Mouse (Mus musculus): ENCODE data around the gene Cyp4f13. TPM values are rescaled to one million over a fixed set of nuclear protein-coding genes. Genes with fewer than 3 reads are reported as not detected.
A peak's percentile ranks its signal among the peaks of the same experiment; 100 is the strongest.

Gene Cyp4f13
- polyA plus RNA-seq (2015; fragmentation: Nextera tagmentation; extraction: Ambion mirVana): 10.8 and 13.3 TPM in 2 replicates

DNA sequence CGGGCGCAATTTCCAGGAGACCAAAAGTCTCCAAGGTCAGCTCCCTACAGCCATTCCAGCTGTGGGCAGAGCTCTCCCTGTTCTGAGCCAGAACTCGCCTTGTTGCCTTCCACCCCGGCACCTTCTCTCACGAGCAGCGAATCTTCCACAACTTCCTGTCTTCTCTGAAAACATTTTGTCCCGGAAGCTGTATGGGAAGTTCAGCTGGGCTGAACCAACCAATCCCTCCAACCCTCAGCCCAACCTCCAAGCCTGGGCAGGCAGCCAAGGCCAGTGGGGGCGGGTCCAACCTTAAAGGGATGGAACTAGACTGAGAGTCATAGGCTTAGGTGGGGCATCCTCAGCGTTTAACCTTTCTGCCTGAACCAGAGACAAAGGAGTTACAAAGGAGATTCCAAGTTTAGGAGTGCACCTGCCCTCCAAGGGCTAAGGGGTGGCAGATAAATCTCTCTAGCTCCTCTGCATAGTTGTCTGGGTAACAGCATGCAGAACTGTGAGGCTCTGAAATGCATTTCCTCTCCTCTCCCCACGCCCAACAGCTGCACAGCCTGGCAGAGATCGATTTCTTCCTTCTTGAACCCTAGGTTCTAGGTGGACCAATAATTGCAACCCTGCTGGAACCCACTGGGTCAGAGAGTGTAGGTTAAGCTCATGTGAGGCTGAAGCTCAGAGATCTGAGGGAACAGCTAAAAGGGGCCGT is at the start of gene Cyp4f13:
Gene Cyp4f13, minus strand, starts transcription at position 188 of the 700 bp plus-strand sequence.
- peak; percentile 99 for ATAC-seq (replicated peaks; ENCODE audit: low FRiP score)
- H3K4me3 ChIP-seq (replicated peaks): peak within 1 kb of the TSS; percentile 66
- peak within 1 kb of the TSS; percentile 84 for H3K27ac ChIP-seq
- WGBS: 22% methylated on average over 12 of the region's 12 CpGs
- H3K9ac ChIP-seq: peak within 1 kb of the TSS; percentile 58
- H3K9me3 ChIP-seq (replicated peaks): no peaks in the 10 kb centered on the region
- H3K36me3 ChIP-seq: no peaks in the 10 kb centered on the region
- peak within 1 kb of the TSS; percentile 81 for H3K4me2 ChIP-seq
- no peaks in the 10 kb centered on the region for H3K27me3 ChIP-seq
- peaks cover 15% of the 10 kb centered on the region for H3K4me1 ChIP-seq

- H3K27me3 ChIP-seq: no peaks in the 10 kb centered on the region
- ATAC-seq (replicated peaks; ENCODE audit: low FRiP score): peak; percentile 97
- H3K4me3 ChIP-seq (replicated peaks): peak within 1 kb of the TSS; percentile 83
- 2% methylated on average over 21 of the region's 21 CpGs for WGBS
- peaks cover 9% of the 10 kb centered on the region for H3K4me1 ChIP-seq
- H3K4me2 ChIP-seq: peak within 1 kb of the TSS; percentile 77
- no peaks in the 10 kb centered on the region for H3K9me3 ChIP-seq (replicated peaks)
- peak within 1 kb of the TSS; percentile 63 for H3K9ac ChIP-seq
- H3K27ac ChIP-seq: peak within 1 kb of the TSS; percentile 74
- peaks cover 26% of the 10 kb centered on the region for H3K36me3 ChIP-seq
Measured at GRCm38 (mm10) chr17:32992699-32993474, 45.7 kb upstream of the Cyp4f13 start, which contains the start of gene Zfp952. Gene Zfp952, plus strand, starts transcription at chr17:32993129.

DNA sequence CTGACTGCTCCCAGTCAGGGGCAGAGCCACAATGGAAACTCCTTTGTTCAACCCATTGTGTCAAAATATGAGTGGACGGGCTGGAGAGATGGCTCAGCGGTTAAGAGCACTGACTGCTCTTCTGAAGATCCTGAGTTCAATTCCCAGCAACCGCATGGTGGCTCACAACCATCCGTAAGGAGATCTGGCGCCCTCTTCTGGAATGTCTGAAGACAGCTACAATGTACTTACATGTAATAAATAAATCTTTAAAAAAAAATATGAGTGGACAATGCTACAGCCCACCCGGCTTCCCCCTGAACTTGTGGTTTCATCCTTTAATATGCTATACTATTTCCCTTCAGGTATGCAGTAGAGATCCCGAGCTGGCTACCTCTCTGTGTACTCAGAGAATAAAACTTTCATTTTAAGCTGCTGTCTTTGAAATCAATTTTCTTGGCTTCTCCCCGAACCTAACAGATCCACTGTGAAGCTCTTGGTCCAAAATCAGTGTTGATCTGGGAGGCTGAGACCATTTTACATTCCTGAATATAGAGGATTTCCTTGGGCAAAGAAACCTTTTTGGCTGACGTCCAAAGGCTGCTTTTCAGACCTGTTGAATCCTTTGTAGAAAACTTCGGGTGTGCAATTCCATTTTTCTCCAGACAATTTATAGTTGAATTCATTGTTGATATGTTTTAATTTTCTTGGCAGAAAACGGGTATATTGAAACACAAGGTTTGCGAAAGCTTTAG is 44.9 kb upstream of the Cyp4f13 start:
- Histone ChIP-seq H3K4me1 (peaks cover 9% of the 10 kb centered on the region), H3K36me3 (peaks cover 26% of the 10 kb centered on the region), H3K4me2 (peak overlapping the region; percentile 77), H3K9me3 (replicated peaks) (no peaks in the 10 kb centered on the region), H3K9ac (no peak overlapping the region), H3K27ac (no peak overlapping the region), H3K4me3 (replicated peaks) (peak overlapping the region; percentile 83), H3K27me3 (no peaks in the 10 kb centered on the region)
- WGBS: 70% methylated on average over 12 of the region's 12 CpGs
- no peak for ATAC-seq (replicated peaks; ENCODE audit: low FRiP score)

GRCm38 (mm10) chr17:32986301-32986700 is 39.1 kb upstream of the Cyp4f13 start:
- peaks cover 4% of the 10 kb centered on the region; the same call in 1 of the 2 replicates for H3K36me3 ChIP-seq
- no peak for ATAC-seq (replicated peaks; ENCODE audit: low FRiP score)
- no peak overlapping the region for H3K27ac ChIP-seq
- H3K4me1 ChIP-seq: no peaks in the 10 kb centered on the region
- H3K4me2 ChIP-seq: no peak overlapping the region
- H3K9ac ChIP-seq: no peak overlapping the region
- no peaks in the 10 kb centered on the region for H3K27me3 ChIP-seq
- no peaks in the 10 kb centered on the region; the same call in 1 of the 2 replicates for H3K9me3 ChIP-seq (replicated peaks)
- WGBS: 80% methylated on average over 4 of the region's 4 CpGs
- no peak overlapping the region for H3K4me3 ChIP-seq (replicated peaks)

DNA sequence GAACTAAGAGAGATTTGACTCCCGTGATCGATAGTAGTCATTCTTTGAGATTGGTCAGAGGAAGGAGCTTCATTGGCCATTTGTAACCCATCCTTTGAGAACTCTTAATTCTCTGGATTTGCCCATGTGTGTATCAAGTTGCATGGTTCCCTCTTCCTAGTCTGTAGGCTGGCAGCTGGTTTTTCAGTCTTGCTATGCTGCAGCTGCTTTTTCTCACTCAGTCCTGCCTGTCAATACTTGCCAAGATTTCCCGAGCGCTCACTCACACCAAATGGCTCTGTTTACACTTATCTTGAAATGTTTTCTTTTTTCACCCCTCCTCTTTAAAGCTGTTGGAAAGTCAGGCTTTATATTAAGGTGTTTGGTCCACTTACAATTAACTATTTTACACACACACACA is 34.2 kb upstream of the Cyp4f13 start:
- H3K9me3 ChIP-seq (replicated peaks): no peaks in the 10 kb centered on the region; the same call in 1 of the 2 replicates
- H3K9ac ChIP-seq: no peak overlapping the region
- peaks cover 46% of the 10 kb centered on the region for H3K36me3 ChIP-seq
- H3K4me3 ChIP-seq (replicated peaks): no peak overlapping the region
- H3K4me1 ChIP-seq: no peaks in the 10 kb centered on the region
- ATAC-seq (replicated peaks; ENCODE audit: low FRiP score): no peak
- WGBS: 80% methylated on average over 4 of the region's 4 CpGs
- H3K4me2 ChIP-seq: no peak overlapping the region
- H3K27ac ChIP-seq: no peak overlapping the region
- no peaks in the 10 kb centered on the region for H3K27me3 ChIP-seq

- peak; percentile 99 for ATAC-seq (replicated peaks; ENCODE audit: low FRiP score)
Measured at GRCm38 (mm10) chr17:32965623-32966290, 18.6 kb upstream of the Cyp4f13 start, which contains the start of gene Zfp472. Gene Zfp472, plus strand, starts transcription at chr17:32965814.

DNA sequence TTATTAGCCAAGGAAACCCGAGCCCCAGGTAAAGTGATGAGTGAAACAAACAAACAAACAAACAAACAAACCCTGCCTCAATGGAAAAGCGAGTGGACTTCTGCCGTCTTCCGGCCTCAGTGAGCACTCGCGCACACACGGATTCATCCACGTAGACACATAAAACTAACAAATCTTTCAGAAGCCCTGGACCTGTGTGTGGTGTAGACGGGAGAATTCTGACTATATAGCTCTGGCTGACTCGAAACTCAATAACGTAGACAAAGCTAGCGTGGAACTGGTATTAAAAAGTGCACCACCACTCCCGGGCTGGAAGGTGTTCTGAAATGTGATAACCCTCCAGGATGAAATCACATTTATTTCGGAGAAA is 18.0 kb upstream of the Cyp4f13 start:
- Histone ChIP-seq H3K4me3 (replicated peaks) (peak overlapping the region; percentile 89), H3K4me1 (peaks cover 16% of the 10 kb centered on the region), H3K27ac (peak overlapping the region; percentile 96), H3K36me3 (no peaks in the 10 kb centered on the region), H3K9me3 (replicated peaks) (no peaks in the 10 kb centered on the region), H3K4me2 (peak overlapping the region; percentile 81), H3K9ac (peak overlapping the region; percentile 62), H3K27me3 (no peaks in the 10 kb centered on the region)
- under 1% methylated on average over 14 of the region's 14 CpGs for WGBS
- ATAC-seq (replicated peaks; ENCODE audit: low FRiP score): peak; percentile 55

More at GRCm38 (mm10) chr17:32965623-32966290, 18.6 kb upstream of the Cyp4f13 start, which contains the start of gene Zfp472:
- WGBS: under 1% methylated on average over 33 of the region's 33 CpGs
- no peaks in the 10 kb centered on the region for H3K9me3 ChIP-seq (replicated peaks)
- peak within 1 kb of the TSS; percentile 96 for H3K27ac ChIP-seq
- H3K4me2 ChIP-seq: peak within 1 kb of the TSS; percentile 81
- H3K9ac ChIP-seq: peak within 1 kb of the TSS; percentile 75
- no peaks in the 10 kb centered on the region for H3K27me3 ChIP-seq
- no peaks in the 10 kb centered on the region for H3K36me3 ChIP-seq
- H3K4me3 ChIP-seq (replicated peaks): peak within 1 kb of the TSS; percentile 89
- H3K4me1 ChIP-seq: peaks cover 16% of the 10 kb centered on the region

DNA sequence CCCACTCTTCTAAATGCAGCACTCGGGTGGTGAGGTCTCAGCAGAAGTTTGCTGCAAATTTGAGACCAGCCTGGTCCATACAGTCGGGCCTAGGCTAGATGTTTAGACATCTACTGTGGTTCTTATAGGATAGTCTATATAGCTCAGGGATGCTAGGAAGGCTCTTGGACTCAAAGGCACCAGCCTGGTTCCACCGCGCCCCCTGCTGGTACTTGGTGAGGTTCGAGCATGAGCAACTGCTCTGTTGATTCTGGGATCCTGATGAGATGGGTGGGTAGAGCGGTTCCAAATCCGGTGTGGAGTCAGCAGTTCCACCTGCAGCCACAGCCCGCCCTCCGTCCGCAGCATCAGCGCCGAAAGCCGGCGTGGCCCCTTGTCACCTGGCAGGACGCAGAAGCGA is 4.2 kb upstream of the Cyp4f13 start:
- no peak overlapping the region for H3K9ac ChIP-seq
- H3K27ac ChIP-seq: no peak overlapping the region
- no peak for ATAC-seq (replicated peaks; ENCODE audit: low FRiP score)
- H3K4me1 ChIP-seq: peaks cover 12% of the 10 kb centered on the region
- H3K36me3 ChIP-seq: no peaks in the 10 kb centered on the region
- 30% methylated on average over 16 of the region's 16 CpGs for WGBS
- no peaks in the 10 kb centered on the region for H3K27me3 ChIP-seq
- H3K4me2 ChIP-seq: 0 out of 2 replicates have a peak overlapping the region, but pooled peaks have one; percentile 19
- no peak overlapping the region for H3K4me3 ChIP-seq (replicated peaks)
- no peaks in the 10 kb centered on the region for H3K9me3 ChIP-seq (replicated peaks)

- Histone ChIP-seq H3K9me3 (replicated peaks) (no peaks in the 10 kb centered on the region), H3K9ac (no peak overlapping the region), H3K4me3 (replicated peaks) (no peak overlapping the region), H3K27ac (no peak overlapping the region), H3K27me3 (no peaks in the 10 kb centered on the region), H3K4me1 (peaks cover 15% of the 10 kb centered on the region), H3K4me2 (no peak overlapping the region), H3K36me3 (no peaks in the 10 kb centered on the region)
- no peak for ATAC-seq (replicated peaks; ENCODE audit: low FRiP score)
- 81% methylated on average over 11 of the region's 11 CpGs for WGBS
Measured at GRCm38 (mm10) chr17:32951006-32951405, 3.8 kb upstream of the Cyp4f13 start.

GRCm38 (mm10) chr17:32950136-32950535 is 2.9 kb upstream of the Cyp4f13 start:
- H3K36me3 ChIP-seq: no peaks in the 10 kb centered on the region
- ATAC-seq (replicated peaks; ENCODE audit: low FRiP score): no peak
- H3K9ac ChIP-seq: no peak overlapping the region
- no peak overlapping the region for H3K4me3 ChIP-seq (replicated peaks)
- WGBS: 84% methylated on average over 3 of the region's 3 CpGs
- H3K4me2 ChIP-seq: no peak overlapping the region
- H3K27ac ChIP-seq: no peak overlapping the region
- H3K27me3 ChIP-seq: no peaks in the 10 kb centered on the region
- H3K4me1 ChIP-seq: peaks cover 15% of the 10 kb centered on the region
- H3K9me3 ChIP-seq (replicated peaks): no peaks in the 10 kb centered on the region

- ATAC-seq (replicated peaks; ENCODE audit: low FRiP score): no peak
- Histone ChIP-seq H3K4me1 (peaks cover 15% of the 10 kb centered on the region), H3K9me3 (replicated peaks) (no peaks in the 10 kb centered on the region), H3K9ac (peak overlapping the region; percentile 58), H3K36me3 (no peaks in the 10 kb centered on the region), H3K4me3 (replicated peaks) (peak overlapping the region; percentile 66), H3K27ac (peak overlapping the region; percentile 84), H3K27me3 (no peaks in the 10 kb centered on the region), H3K4me2 (peak overlapping the region; percentile 81)
- 59% methylated on average over 9 of the region's 9 CpGs for WGBS
Measured at GRCm38 (mm10) chr17:32946716-32947115, 486 bp downstream of the Cyp4f13 start.

All from kidney, embryonic 15.5 days (tissue).